Mouse (Mus musculus): ENCODE data around the gene Tsnaxip1. TPM values are rescaled to one million over a fixed set of nuclear protein-coding genes. Genes with fewer than 3 reads are reported as not detected.
A peak's percentile ranks its signal among the peaks of the same experiment; 100 is the strongest.
"Not testable (repeated sequence)": the region's sequence is repeated elsewhere in the genome, so short reads cannot be mapped to it uniquely, and the experiment has no call there.

The Tsnaxip1 gene
- polyA plus RNA-seq, 1 experiment, result 137 TPM

DNA sequence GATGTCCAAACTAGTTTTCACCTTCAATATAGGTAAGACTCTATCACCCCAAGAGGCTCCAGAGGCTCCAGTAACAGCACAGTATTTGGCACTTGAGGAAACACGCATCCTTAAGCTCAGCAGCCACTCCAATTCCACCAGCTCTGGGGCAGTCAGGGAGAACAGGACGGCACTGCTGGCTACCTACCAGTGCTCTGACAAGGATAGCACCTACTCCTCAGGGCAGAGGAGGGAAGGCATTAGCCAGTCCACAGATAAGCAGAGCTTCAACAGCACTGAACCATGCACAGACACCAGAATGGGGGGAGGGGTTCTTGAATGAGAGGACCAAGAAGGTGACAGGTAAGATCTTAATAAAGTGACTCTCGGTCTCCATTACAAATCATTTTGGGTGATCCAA is 7.9 kb upstream of the Tsnaxip1 start:
- no peak for TF ChIP-seq CTCF (IDR thresholded peaks at IDR 0.05; ENCODE audit: control insufficient read depth, insufficient read depth, insufficient replicate concordance, low read depth, low read length)
- no peak for TF ChIP-seq POLR2A (IDR thresholded peaks at IDR 0.05; ENCODE audit: control insufficient read depth, low read depth, low read length)
- Histone ChIP-seq H3K4me3 (ENCODE audit: control insufficient read depth, low read depth, low read length) (no peak overlapping the region), H3K4me1 (ENCODE audit: control insufficient read depth, insufficient read depth, low read length) (no peaks in the 10 kb centered on the region), H3K27me3 (ENCODE audit: control insufficient read depth, insufficient read depth, low read length) (no peaks in the 10 kb centered on the region), H3K27ac (ENCODE audit: control insufficient read depth, insufficient read depth, low read depth, low read length) (no peak overlapping the region), H3K36me3 (ENCODE audit: control insufficient read depth, insufficient read depth, low read length) (no peaks in the 10 kb centered on the region; the same call in 1 of the 2 replicates)

DNA sequence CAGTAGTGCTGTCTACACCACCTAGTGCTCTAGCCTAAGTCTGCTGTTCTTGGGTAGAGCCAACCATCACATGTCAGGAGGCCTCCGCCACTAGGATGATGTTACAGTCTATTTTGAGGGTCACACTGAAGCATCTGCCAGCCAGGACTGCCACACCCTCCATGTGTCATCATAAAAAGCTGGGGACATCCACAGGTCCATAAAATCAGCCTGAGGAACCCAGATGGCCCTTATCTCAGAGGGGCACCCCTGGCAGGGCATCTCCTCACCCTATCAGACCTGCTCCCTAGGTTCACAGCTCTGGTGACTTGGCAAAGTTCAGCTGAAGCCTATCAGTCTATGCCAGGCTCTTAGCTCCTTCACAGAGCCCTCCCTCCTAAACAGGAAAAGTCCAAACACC is 6.6 kb upstream of the Tsnaxip1 start:
- Histone ChIP-seq H3K27me3 (ENCODE audit: control insufficient read depth, insufficient read depth, low read length) (no peaks in the 10 kb centered on the region), H3K4me1 (ENCODE audit: control insufficient read depth, insufficient read depth, low read length) (no peaks in the 10 kb centered on the region), H3K4me3 (ENCODE audit: control insufficient read depth, low read depth, low read length) (no peak overlapping the region), H3K27ac (ENCODE audit: control insufficient read depth, insufficient read depth, low read depth, low read length) (no peak overlapping the region), H3K36me3 (ENCODE audit: control insufficient read depth, insufficient read depth, low read length) (no peaks in the 10 kb centered on the region; the same call in 1 of the 2 replicates)
- TF ChIP-seq CTCF (IDR thresholded peaks at IDR 0.05; ENCODE audit: control insufficient read depth, insufficient read depth, insufficient replicate concordance, low read depth, low read length), result no peak
- TF ChIP-seq POLR2A (IDR thresholded peaks at IDR 0.05; ENCODE audit: control insufficient read depth, low read depth, low read length), result no peak

DNA sequence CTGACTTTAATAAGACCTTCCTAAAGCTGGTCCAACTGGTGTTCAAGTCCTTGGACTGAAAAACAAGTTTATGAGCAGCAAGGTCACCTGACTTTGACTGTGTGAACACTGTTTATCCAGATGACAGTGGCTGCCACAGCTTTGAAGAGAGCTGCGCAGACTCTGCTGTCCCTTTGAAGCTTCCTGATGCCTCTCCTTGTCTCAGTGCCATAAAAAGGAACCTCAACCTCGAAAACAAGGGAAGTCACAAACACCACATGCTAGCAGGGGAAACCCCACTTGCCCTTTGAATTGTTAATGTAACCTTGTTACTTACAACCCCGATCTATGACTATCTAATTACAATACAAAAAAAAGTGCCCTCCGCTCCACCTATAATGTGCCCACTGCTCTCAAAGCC is 2.0 kb upstream of the Tsnaxip1 start:
- no peak for TF ChIP-seq CTCF (IDR thresholded peaks at IDR 0.05; ENCODE audit: control insufficient read depth, insufficient read depth, insufficient replicate concordance, low read depth, low read length)
- no peak for TF ChIP-seq POLR2A (IDR thresholded peaks at IDR 0.05; ENCODE audit: control insufficient read depth, low read depth, low read length)
- Histone ChIP-seq H3K36me3 (ENCODE audit: control insufficient read depth, insufficient read depth, low read length) (no peaks in the 10 kb centered on the region; the same call in 1 of the 2 replicates), H3K4me1 (ENCODE audit: control insufficient read depth, insufficient read depth, low read length) (peaks cover 2% of the 10 kb centered on the region; the same call in 1 of the 2 replicates), H3K27me3 (ENCODE audit: control insufficient read depth, insufficient read depth, low read length) (no peaks in the 10 kb centered on the region), H3K27ac (ENCODE audit: control insufficient read depth, insufficient read depth, low read depth, low read length) (no peak overlapping the region; the same call in 1 of the 2 replicates), H3K4me3 (ENCODE audit: control insufficient read depth, low read depth, low read length) (peak overlapping the region; percentile 91)

DNA sequence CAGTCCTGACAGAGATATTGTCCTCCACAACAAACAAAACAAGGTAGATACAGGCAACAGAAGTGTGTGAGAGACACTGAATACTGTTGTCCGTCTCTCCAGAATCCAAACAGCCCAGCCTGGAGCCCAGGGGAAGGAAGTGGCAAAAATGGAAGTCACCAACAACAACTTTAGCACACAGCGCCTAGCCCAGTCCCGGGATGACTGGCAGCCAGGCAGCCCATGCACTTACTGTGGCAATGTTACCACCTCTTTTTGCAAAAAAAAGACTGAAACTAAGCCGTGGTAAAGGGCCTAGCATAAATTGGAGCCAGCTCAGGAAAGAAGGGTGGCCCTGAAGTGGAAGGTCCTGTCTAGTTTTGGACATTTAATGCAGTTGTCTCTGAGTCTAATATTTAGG is 1.2 kb upstream of the Tsnaxip1 start:
- peak overlapping the region; percentile 91 for H3K4me3 ChIP-seq (ENCODE audit: control insufficient read depth, low read depth, low read length)
- TF ChIP-seq POLR2A (IDR thresholded peaks at IDR 0.05; ENCODE audit: control insufficient read depth, low read depth, low read length), result no peak
- peak overlapping the region; percentile 99 for H3K27ac ChIP-seq (ENCODE audit: control insufficient read depth, insufficient read depth, low read depth, low read length)
- H3K4me1 ChIP-seq (ENCODE audit: control insufficient read depth, insufficient read depth, low read length), result peaks cover 2% of the 10 kb centered on the region; the same call in 1 of the 2 replicates
- H3K36me3 ChIP-seq (ENCODE audit: control insufficient read depth, insufficient read depth, low read length), result no peaks in the 10 kb centered on the region; the same call in 1 of the 2 replicates
- no peaks in the 10 kb centered on the region for H3K27me3 ChIP-seq (ENCODE audit: control insufficient read depth, insufficient read depth, low read length)

DNA sequence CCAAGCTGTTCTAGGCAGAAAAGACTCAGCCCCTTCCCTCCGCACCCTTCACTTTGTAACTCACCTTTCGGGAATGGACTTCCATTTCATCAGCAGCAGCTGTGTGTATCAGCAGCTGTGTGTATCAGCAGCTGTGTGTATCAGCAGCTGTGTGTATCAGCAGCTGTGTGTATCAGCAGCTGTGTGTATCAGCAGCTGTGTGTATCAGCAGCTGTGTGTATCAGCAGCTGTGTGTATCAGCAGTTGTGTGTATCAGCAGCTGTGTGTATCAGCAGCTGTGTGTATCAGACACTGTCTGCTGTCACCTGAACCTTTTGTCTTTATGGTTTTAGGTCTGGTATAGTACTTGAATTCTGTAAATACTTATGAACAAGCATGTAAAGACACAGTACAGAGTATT is 6.2 kb downstream of the Tsnaxip1 start:
- H3K4me3 ChIP-seq (ENCODE audit: control insufficient read depth, low read depth, low read length); H3K27ac ChIP-seq (ENCODE audit: control insufficient read depth, insufficient read depth, low read depth, low read length); H3K36me3 ChIP-seq (ENCODE audit: control insufficient read depth, insufficient read depth, low read length); H3K27me3 ChIP-seq (ENCODE audit: control insufficient read depth, insufficient read depth, low read length); H3K4me1 ChIP-seq (ENCODE audit: control insufficient read depth, insufficient read depth, low read length): not testable (repeated sequence)

DNA sequence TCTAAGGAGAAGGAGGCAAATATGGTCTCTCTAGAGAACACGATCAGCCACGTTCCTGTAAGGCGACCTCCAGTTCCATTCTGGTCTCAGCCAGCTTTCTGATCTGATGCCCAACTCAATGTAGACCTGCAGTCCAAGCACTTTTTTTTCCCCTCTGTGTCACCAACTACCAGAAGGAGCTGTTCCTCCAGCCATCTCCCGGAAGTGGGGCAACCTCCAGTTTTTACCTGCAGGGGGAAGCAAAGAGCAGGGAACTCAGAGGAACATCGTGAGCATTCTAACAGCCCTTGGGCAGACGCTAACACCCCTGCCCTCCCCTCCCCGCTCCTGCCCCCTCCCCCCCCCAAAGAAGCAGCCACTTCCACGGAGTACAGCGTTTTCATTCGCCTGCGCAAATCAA is 7.8 kb downstream of the Tsnaxip1 start:
- Histone ChIP-seq H3K27me3 (ENCODE audit: control insufficient read depth, insufficient read depth, low read length) (no peaks in the 10 kb centered on the region), H3K4me3 (ENCODE audit: control insufficient read depth, low read depth, low read length) (no peak overlapping the region), H3K4me1 (ENCODE audit: control insufficient read depth, insufficient read depth, low read length) (no peaks in the 10 kb centered on the region), H3K27ac (ENCODE audit: control insufficient read depth, insufficient read depth, low read depth, low read length) (no peak overlapping the region), H3K36me3 (ENCODE audit: control insufficient read depth, insufficient read depth, low read length) (no peaks in the 10 kb centered on the region)
- TF ChIP-seq POLR2A (IDR thresholded peaks at IDR 0.05; ENCODE audit: control insufficient read depth, low read depth, low read length), result no peak
- peak; percentile 53; the same call in 1 of the 2 replicates for TF ChIP-seq CTCF (IDR thresholded peaks at IDR 0.05; ENCODE audit: control insufficient read depth, insufficient read depth, insufficient replicate concordance, low read depth, low read length)

DNA sequence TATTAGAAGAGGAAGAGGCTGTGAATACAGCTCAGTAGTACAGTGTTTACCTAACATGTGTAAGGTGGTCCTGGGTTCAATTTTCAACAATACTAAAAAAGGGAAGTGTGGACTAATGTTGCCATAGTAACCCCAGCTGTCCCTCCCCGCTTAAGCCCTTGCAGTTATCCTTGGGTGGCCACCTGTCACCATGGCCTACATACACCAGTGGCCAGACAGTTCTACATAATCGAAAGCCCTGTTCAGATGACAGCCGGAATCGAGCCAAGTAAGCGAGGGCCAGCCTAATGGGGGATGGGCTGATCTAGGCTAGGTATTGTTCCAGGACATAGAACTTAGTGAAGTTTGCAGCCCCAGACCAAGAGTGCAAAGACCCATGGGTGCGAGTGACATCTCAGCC is 9.5 kb downstream of the Tsnaxip1 start:
- no peak overlapping the region for H3K27ac ChIP-seq (ENCODE audit: control insufficient read depth, insufficient read depth, low read depth, low read length)
- no peaks in the 10 kb centered on the region for H3K27me3 ChIP-seq (ENCODE audit: control insufficient read depth, insufficient read depth, low read length)
- no peak for TF ChIP-seq CTCF (IDR thresholded peaks at IDR 0.05; ENCODE audit: control insufficient read depth, insufficient read depth, insufficient replicate concordance, low read depth, low read length)
- no peak for TF ChIP-seq POLR2A (IDR thresholded peaks at IDR 0.05; ENCODE audit: control insufficient read depth, low read depth, low read length)
- H3K36me3 ChIP-seq (ENCODE audit: control insufficient read depth, insufficient read depth, low read length), result no peaks in the 10 kb centered on the region; the same call in 1 of the 2 replicates
- H3K4me1 ChIP-seq (ENCODE audit: control insufficient read depth, insufficient read depth, low read length), result no peaks in the 10 kb centered on the region
- no peak overlapping the region for H3K4me3 ChIP-seq (ENCODE audit: control insufficient read depth, low read depth, low read length)

DNA sequence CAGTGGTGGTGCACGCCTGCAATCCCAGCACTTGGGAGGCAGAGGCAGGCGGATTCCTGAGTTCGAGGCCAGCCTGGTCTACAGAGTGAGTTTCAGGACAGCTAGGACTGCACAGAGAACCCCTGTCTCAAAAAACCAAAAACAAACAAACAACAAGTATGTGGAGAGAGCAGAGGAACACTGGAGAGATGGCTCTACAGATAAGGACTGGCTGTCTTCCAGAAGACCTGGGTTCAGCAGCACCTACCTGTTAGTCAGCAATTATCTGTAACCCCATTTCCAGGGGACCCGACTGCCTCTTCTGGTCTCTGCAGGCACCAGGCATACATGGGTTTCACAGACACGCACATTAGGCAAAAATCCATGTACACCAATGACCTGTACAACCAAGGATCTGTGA is 11.7 kb downstream of the Tsnaxip1 start:
- H3K4me3 ChIP-seq (ENCODE audit: control insufficient read depth, low read depth, low read length), result no peak overlapping the region
- H3K4me1 ChIP-seq (ENCODE audit: control insufficient read depth, insufficient read depth, low read length), result no peaks in the 10 kb centered on the region
- H3K36me3 ChIP-seq (ENCODE audit: control insufficient read depth, insufficient read depth, low read length), result no peaks in the 10 kb centered on the region; the same call in 1 of the 2 replicates
- TF ChIP-seq POLR2A (IDR thresholded peaks at IDR 0.05; ENCODE audit: control insufficient read depth, low read depth, low read length), result no peak
- TF ChIP-seq CTCF (IDR thresholded peaks at IDR 0.05; ENCODE audit: control insufficient read depth, insufficient read depth, insufficient replicate concordance, low read depth, low read length), result no peak
- no peak overlapping the region for H3K27ac ChIP-seq (ENCODE audit: control insufficient read depth, insufficient read depth, low read depth, low read length)
- H3K27me3 ChIP-seq (ENCODE audit: control insufficient read depth, insufficient read depth, low read length), result no peaks in the 10 kb centered on the region
